Mouse (Mus musculus): ENCODE data around the gene Sprr1b.

DNA sequence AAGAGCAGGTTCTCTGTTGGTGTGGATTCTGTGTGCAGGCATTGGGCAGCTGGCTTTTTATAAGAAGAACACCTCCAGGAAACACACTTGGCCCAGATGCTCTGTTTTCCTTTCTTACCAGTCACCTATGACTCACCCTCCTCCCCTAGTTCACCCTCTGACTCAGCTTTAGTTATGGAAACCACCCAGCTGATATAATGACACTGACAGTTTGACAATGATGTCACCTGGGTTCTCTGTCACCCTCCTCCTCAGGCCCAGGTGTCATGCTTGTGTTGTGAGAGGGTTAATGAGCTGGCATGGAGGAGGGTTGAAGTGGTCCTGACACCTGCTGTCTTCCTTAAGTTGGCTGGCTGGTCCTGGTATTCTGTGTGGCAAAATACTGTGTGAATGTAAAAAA lies 47.3 kb upstream of the Sprr1b start, which contains the start of gene Sprr1a:
- TF ChIP-seq POLR2A (IDR thresholded peaks at IDR 0.05; ENCODE audit: low read depth, low read length) (no peak), CTCF (conservative IDR thresholded peaks at IDR 0.05 in 1 of 2, IDR thresholded peaks at IDR 0.05 in 1 of 2; ENCODE audit: low read depth in 2 of 2, low read length in 2 of 2) (no peak), ETS1 (conservative IDR thresholded peaks at IDR 0.05; ENCODE audit: low read depth, low read length) (no peak; the same call in 1 of the 2 replicates), BHLHE40 (IDR thresholded peaks at IDR 0.05; ENCODE audit: low read depth, low read length) (no peak), NRF1 (IDR thresholded peaks at IDR 0.05; ENCODE audit: low read depth, low read length) (no peak), POLR2AphosphoS2 (IDR thresholded peaks at IDR 0.05; ENCODE audit: low read depth, low read length) (no peak)

All from CH12.LX (cell line).